Mouse (Mus musculus): ENCODE data around the gene Ube2n.
A peak's percentile ranks its signal among the peaks of the same experiment; 100 is the strongest.

Ube2n gene

DNA sequence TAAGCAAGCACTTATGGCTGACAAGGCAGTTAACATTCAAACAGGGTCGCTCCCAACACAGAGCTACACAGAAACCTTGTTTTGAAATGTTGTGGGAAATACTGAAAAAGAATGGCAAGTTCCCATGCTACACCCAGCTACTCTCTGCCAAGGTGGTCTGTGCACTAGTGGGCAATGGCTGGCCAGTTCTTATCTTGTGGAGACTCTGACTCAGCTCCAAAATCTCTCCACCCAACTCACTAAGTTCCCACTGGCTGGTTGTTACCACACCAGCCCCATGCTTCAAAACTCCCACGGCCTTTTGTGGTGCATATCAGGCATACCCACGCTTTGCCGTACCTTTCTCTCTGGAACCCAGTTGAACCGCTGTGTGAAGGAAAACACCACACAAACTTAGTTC is 18.0 kb downstream of the Ube2n start:
- Histone ChIP-seq H3K4me3 (replicated peaks; ENCODE audit: low read length) (peak overlapping the region; percentile 24), H3K4me1 (replicated peaks; ENCODE audit: low read depth, low read length) (peaks cover 69% of the 10 kb centered on the region), H3K36me3 (ENCODE audit: insufficient read depth, low read length) (peaks cover 3% of the 10 kb centered on the region; the same call in 1 of the 2 replicates), H3K27me3 (ENCODE audit: insufficient read depth, low read length) (no peaks in the 10 kb centered on the region), H3K9me3 (ENCODE audit: low read length) (no peaks in the 10 kb centered on the region)
- TF ChIP-seq NANOG (IDR thresholded peaks at IDR 0.05; ENCODE audit: borderline replicate concordance, low read length): no peak
- TF ChIP-seq CTCF (conservative IDR thresholded peaks at IDR 0.05; ENCODE audit: low read length): no peak

GRCm38 (mm10) chr10:95533382-95533781 is 18.4 kb downstream of the Ube2n start:
- H3K4me3 ChIP-seq (replicated peaks; ENCODE audit: low read length): peak overlapping the region; percentile 24
- no peak for TF ChIP-seq CTCF (conservative IDR thresholded peaks at IDR 0.05; ENCODE audit: low read length)
- no peak for TF ChIP-seq POU5F1 (IDR thresholded peaks at IDR 0.05; ENCODE audit: borderline replicate concordance, low read length)
- no peak for TF ChIP-seq NANOG (IDR thresholded peaks at IDR 0.05; ENCODE audit: borderline replicate concordance, low read length)
- no peaks in the 10 kb centered on the region for H3K9me3 ChIP-seq (ENCODE audit: low read length)
- H3K36me3 ChIP-seq (ENCODE audit: insufficient read depth, low read length): peaks cover 3% of the 10 kb centered on the region; the same call in 1 of the 2 replicates
- peaks cover 69% of the 10 kb centered on the region for H3K4me1 ChIP-seq (replicated peaks; ENCODE audit: low read depth, low read length)
- H3K27me3 ChIP-seq (ENCODE audit: insufficient read depth, low read length): no peaks in the 10 kb centered on the region

DNA sequence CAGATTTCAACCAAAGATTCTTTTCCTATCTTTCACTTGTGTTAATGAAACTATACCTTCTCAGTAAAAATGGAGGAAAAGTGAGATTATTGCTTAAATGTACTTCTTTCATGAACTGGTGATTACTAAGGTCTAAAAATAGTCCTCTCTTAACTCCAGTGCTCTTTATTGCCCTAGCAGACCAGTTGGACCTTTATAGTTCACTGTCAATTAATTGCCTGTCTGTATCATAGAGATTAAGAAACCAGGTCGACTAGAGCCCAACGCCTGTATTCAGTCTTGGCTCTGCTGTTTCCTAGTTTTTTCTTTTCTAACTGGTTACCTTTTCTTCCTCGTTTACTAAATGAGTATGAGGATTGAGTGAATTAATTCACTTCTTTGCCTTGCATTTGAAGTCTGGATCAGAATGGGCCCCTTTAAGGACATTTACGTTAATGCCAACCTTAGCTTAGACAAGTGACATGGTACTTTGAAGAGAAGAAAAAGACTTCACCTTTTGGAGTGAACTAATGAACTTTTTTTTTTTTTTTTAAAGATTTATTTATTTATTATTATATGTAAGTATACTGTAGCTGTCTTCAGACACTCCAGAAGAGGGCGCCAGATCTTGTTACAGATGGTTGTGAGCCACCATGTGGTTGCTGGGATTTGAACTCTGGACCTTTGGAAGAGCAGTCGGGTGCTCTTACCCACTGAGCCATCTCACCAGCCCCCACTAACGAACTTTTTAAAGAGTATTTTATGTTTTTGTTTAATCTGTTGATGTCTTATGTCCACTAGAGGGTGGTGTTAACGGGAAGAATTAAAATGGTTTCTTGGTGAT is 20.7 kb downstream of the Ube2n start:
- Histone ChIP-seq H3K27me3 (ENCODE audit: insufficient read depth, low read length) (no peaks in the 10 kb centered on the region), H3K4me3 (replicated peaks; ENCODE audit: low read length) (no peak overlapping the region), H3K9me3 (ENCODE audit: low read length) (no peaks in the 10 kb centered on the region), H3K36me3 (ENCODE audit: insufficient read depth, low read length) (peaks cover 3% of the 10 kb centered on the region), H3K4me1 (replicated peaks; ENCODE audit: low read depth, low read length) (peaks cover 65% of the 10 kb centered on the region)
- peak; percentile 23; the same call in 1 of the 2 replicates for TF ChIP-seq CTCF (conservative IDR thresholded peaks at IDR 0.05; ENCODE audit: low read length)
- TF ChIP-seq NANOG (IDR thresholded peaks at IDR 0.05; ENCODE audit: borderline replicate concordance, low read length): no peak
- no peak for TF ChIP-seq POU5F1 (IDR thresholded peaks at IDR 0.05; ENCODE audit: borderline replicate concordance, low read length)

DNA sequence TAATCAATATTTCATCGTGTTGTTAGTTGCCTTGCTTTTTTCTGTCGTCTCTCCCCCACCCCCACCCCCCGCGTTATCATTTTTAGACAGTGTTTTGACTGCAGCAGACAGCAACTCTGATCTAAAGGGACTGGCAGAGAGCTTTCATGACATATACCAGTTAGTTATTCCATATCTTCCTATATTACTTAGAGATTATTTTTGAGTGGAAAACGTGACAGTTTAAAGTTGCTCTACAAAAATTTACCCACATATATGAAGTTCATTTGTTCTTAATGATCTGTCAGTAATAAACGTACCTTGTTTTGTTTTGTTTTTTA is 21.2 kb downstream of the Ube2n start:
- TF ChIP-seq CTCF (conservative IDR thresholded peaks at IDR 0.05; ENCODE audit: low read length) (no peak), POU5F1 (IDR thresholded peaks at IDR 0.05; ENCODE audit: borderline replicate concordance, low read length) (no peak), NANOG (IDR thresholded peaks at IDR 0.05; ENCODE audit: borderline replicate concordance, low read length) (no peak)
- no peaks in the 10 kb centered on the region for H3K27me3 ChIP-seq (ENCODE audit: insufficient read depth, low read length)

GRCm38 (mm10) chr10:95539260-95539659 is 24.3 kb downstream of the Ube2n start:
- no peak for TF ChIP-seq NANOG (IDR thresholded peaks at IDR 0.05; ENCODE audit: borderline replicate concordance, low read length)
- no peak for TF ChIP-seq CTCF (conservative IDR thresholded peaks at IDR 0.05; ENCODE audit: low read length)
- TF ChIP-seq POU5F1 (IDR thresholded peaks at IDR 0.05; ENCODE audit: borderline replicate concordance, low read length): no peak
- peaks cover 31% of the 10 kb centered on the region for H3K36me3 ChIP-seq (ENCODE audit: insufficient read depth, low read length)
- H3K4me1 ChIP-seq (replicated peaks; ENCODE audit: low read depth, low read length): peaks cover 43% of the 10 kb centered on the region
- no peaks in the 10 kb centered on the region for H3K9me3 ChIP-seq (ENCODE audit: low read length)
- no peak overlapping the region for H3K4me3 ChIP-seq (replicated peaks; ENCODE audit: low read length)
- no peaks in the 10 kb centered on the region for H3K27me3 ChIP-seq (ENCODE audit: insufficient read depth, low read length)

More for the DNA sequence above, 21.2 kb downstream of the Ube2n start:
- peaks cover 59% of the 10 kb centered on the region for H3K4me1 ChIP-seq (replicated peaks; ENCODE audit: low read depth, low read length)
- H3K9me3 ChIP-seq (ENCODE audit: low read length): no peaks in the 10 kb centered on the region
- no peak overlapping the region for H3K4me3 ChIP-seq (replicated peaks; ENCODE audit: low read length)
- peaks cover 7% of the 10 kb centered on the region for H3K36me3 ChIP-seq (ENCODE audit: insufficient read depth, low read length)

- no peaks in the 10 kb centered on the region for H3K9me3 ChIP-seq (ENCODE audit: low read length)
- peaks cover 49% of the 10 kb centered on the region for H3K4me1 ChIP-seq (replicated peaks; ENCODE audit: low read depth, low read length)
- no peak overlapping the region for H3K4me3 ChIP-seq (replicated peaks; ENCODE audit: low read length)
- H3K36me3 ChIP-seq (ENCODE audit: insufficient read depth, low read length): peaks cover 37% of the 10 kb centered on the region
- no peaks in the 10 kb centered on the region for H3K27me3 ChIP-seq (ENCODE audit: insufficient read depth, low read length)
- TF ChIP-seq POU5F1 (IDR thresholded peaks at IDR 0.05; ENCODE audit: borderline replicate concordance, low read length) (no peak), NANOG (IDR thresholded peaks at IDR 0.05; ENCODE audit: borderline replicate concordance, low read length) (no peak), CTCF (conservative IDR thresholded peaks at IDR 0.05; ENCODE audit: low read length) (no peak)
Measured at GRCm38 (mm10) chr10:95539841-95540240, 24.9 kb downstream of the Ube2n start.

DNA sequence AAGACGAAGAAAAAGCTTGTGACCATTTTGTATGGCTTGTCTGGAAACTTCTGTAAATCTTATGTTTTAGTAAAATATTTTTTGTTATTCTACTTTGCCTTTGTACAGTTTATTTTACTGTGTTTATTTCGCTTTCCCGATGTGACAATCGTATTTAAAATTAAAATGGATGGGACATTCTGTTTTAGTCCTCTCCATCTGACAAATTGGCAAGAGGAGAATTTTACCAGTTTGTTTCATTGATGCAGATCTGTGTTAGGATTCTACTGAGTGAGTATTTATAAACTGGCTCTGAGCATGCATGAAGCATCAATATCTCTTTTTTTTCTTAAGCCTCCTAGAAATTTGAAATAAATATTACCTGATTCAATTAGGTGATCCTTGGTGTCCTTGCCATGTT is 28.0 kb downstream of the Ube2n start:
- Histone ChIP-seq H3K27me3 (ENCODE audit: insufficient read depth, low read length) (no peaks in the 10 kb centered on the region), H3K36me3 (ENCODE audit: insufficient read depth, low read length) (peaks cover 67% of the 10 kb centered on the region), H3K9me3 (ENCODE audit: low read length) (no peaks in the 10 kb centered on the region), H3K4me3 (replicated peaks; ENCODE audit: low read length) (no peak overlapping the region), H3K4me1 (replicated peaks; ENCODE audit: low read depth, low read length) (peaks cover 59% of the 10 kb centered on the region)
- no peak for TF ChIP-seq CTCF (conservative IDR thresholded peaks at IDR 0.05; ENCODE audit: low read length)
- no peak for TF ChIP-seq POU5F1 (IDR thresholded peaks at IDR 0.05; ENCODE audit: borderline replicate concordance, low read length)
- no peak for TF ChIP-seq NANOG (IDR thresholded peaks at IDR 0.05; ENCODE audit: borderline replicate concordance, low read length)

- Histone ChIP-seq H3K27me3 (ENCODE audit: insufficient read depth, low read length) (no peaks in the 10 kb centered on the region), H3K9me3 (ENCODE audit: low read length) (no peaks in the 10 kb centered on the region), H3K4me1 (replicated peaks; ENCODE audit: low read depth, low read length) (peaks cover 54% of the 10 kb centered on the region), H3K36me3 (ENCODE audit: insufficient read depth, low read length) (peaks cover 71% of the 10 kb centered on the region), H3K4me3 (replicated peaks; ENCODE audit: low read length) (no peak overlapping the region)
- TF ChIP-seq POU5F1 (IDR thresholded peaks at IDR 0.05; ENCODE audit: borderline replicate concordance, low read length): no peak
- no peak for TF ChIP-seq CTCF (conservative IDR thresholded peaks at IDR 0.05; ENCODE audit: low read length)
- TF ChIP-seq NANOG (IDR thresholded peaks at IDR 0.05; ENCODE audit: borderline replicate concordance, low read length): no peak
Measured at GRCm38 (mm10) chr10:95543377-95543776, 28.4 kb downstream of the Ube2n start.

- no peaks in the 10 kb centered on the region for H3K9me3 ChIP-seq (ENCODE audit: low read length)
- H3K4me3 ChIP-seq (replicated peaks; ENCODE audit: low read length): no peak overlapping the region
- TF ChIP-seq NANOG (IDR thresholded peaks at IDR 0.05; ENCODE audit: borderline replicate concordance, low read length) (no peak), CTCF (conservative IDR thresholded peaks at IDR 0.05; ENCODE audit: low read length) (no peak), POU5F1 (IDR thresholded peaks at IDR 0.05; ENCODE audit: borderline replicate concordance, low read length) (no peak)
- H3K4me1 ChIP-seq (replicated peaks; ENCODE audit: low read depth, low read length): peaks cover 50% of the 10 kb centered on the region
- peaks cover 78% of the 10 kb centered on the region for H3K36me3 ChIP-seq (ENCODE audit: insufficient read depth, low read length)
- no peaks in the 10 kb centered on the region for H3K27me3 ChIP-seq (ENCODE audit: insufficient read depth, low read length)
Measured at GRCm38 (mm10) chr10:95544004-95544403, 29.1 kb downstream of the Ube2n start.

Data from E14TG2a.4 (cell line).